Mouse (Mus musculus) activated CD4-positive, CD25-positive, alpha-beta regulatory T cell, adult 9 weeks (primary cell): Measurements from ENCODE around the gene Mpzl1. TPM values are rescaled to one million over a fixed set of nuclear protein-coding genes. Genes with fewer than 3 reads are reported as not detected.

Experiments
- polyA plus RNA-seq: library from polyadenylated mRNA; unstranded; fragments of 100-300 nt; shearing (Covaris generic); gene quantifications from one replicate; pipeline ENCODE4 v1.2.1, GENCODE M21; 2017

The Mpzl1 gene
- polyA plus RNA-seq = 0.40 TPM

DNA sequence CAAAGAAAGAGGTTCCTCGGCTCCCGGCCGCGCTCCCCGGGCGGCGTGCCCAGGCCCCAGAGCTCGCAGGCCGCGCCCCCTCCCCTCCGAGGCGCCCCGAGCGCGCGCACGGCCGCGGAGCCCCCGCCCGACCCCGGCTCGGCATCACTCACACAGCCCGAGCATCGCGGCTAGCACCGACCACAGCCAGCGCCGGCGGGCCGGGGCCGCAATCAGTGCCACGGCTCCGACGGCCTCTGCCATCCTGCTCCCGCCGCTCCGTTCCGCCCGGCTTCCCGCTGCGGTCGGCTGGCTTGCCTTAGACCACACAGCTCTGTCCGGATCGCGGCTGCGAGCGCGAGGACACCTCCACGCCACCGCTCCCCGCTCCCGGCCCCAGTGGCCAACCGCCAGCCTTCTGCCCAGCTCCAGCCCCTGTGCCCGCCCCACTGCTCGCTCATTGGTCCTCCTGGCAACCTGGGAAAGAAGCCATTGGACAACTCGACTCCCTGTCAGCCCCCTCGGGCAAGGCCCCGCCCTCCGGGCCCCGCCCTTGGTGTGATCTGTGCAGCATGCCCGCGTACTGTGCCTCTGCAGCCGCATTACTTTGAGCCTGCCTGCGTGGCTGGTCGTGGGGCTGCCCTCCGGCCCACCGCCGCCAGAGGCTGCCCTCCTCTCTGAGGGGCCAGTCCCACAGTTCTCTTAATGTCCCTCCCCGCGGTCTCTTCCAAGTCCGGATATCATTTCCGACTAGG lies at the start of gene Mpzl1:
TSS of gene Mpzl1 (minus strand) at position 388 of the 734 bp plus-strand sequence.

Other genes with a start within 250 kb of the Mpzl1 start
- 6.2 TPM for gene Dcaf6, start 174.1 kb downstream of the Mpzl1 start, polyA plus RNA-seq
- gene Mpc2, start 173.9 kb downstream of the Mpzl1 start, polyA plus RNA-seq = 155 TPM
- not detected for gene Adcy10, start 149.4 kb downstream of the Mpzl1 start, polyA plus RNA-seq
- 284 TPM for gene Rcsd1, start 75.2 kb upstream of the Mpzl1 start, polyA plus RNA-seq
- 47.0 TPM for gene Creg1, start 129.2 kb upstream of the Mpzl1 start, polyA plus RNA-seq
- gene Cd247, start 154.1 kb upstream of the Mpzl1 start, polyA plus RNA-seq = 494 TPM